Mouse (Mus musculus) neural tube, embryonic 12.5 days (tissue): ENCODE data around the gene Cenpp. TPM values are rescaled to one million over a fixed set of nuclear protein-coding genes. Genes with fewer than 3 reads are reported as not detected.
"Not testable (repeated sequence)": the region's sequence is repeated elsewhere in the genome, so short reads cannot be mapped to it uniquely, and the experiment has no call there.

Experiments used
- ATAC-seq: fragments of 200-750 bp; cut with Nextera tagmentation; 2 replicates; pipeline ENCODE4 v1.8.0; 2017; ENCODE audit warnings: low read depth, mild to moderate bottlenecking, moderate TSS enrichment, moderate library complexity; ENCODE audit not compliant: low FRiP score
- H3K27ac ChIP-seq: fragments of 300-500 bp; sonication (generic); 2 replicates; pipeline ENCODE4 v1.5.1; 2016
- H3K27me3 ChIP-seq: fragments of 300-500 bp; sonication (generic); replicated peaks from 2 replicates; pipeline ENCODE4 v1.6.1; 2016; ENCODE audit warnings: mild to moderate bottlenecking
- H3K36me3 ChIP-seq: fragments of 300-500 bp; sonication (generic); 2 replicates; pipeline ENCODE4 v1.6.1; 2016; ENCODE audit warnings: mild to moderate bottlenecking
- H3K4me1 ChIP-seq: fragments of 300-500 bp; sonication (generic); 2 replicates; pipeline ENCODE4 v1.6.1; 2016
- H3K4me2 ChIP-seq: fragments of 300-500 bp; sonication (generic); replicated peaks from 2 replicates; pipeline ENCODE4 v1.6.1; 2016; ENCODE audit warnings: mild to moderate bottlenecking
- H3K4me3 ChIP-seq: fragments of 300-500 bp; sonication (generic); 2 replicates; pipeline ENCODE4 v1.5.1; 2016
- H3K9ac ChIP-seq: fragments of 300-500 bp; sonication (generic); 2 replicates; pipeline ENCODE4 v1.6.1; 2016; ENCODE audit warnings: mild to moderate bottlenecking
- H3K9me3 ChIP-seq: fragments of 300-500 bp; sonication (generic); 2 replicates; pipeline ENCODE4 v1.6.1; 2016; ENCODE audit warnings: mild to moderate bottlenecking
- WGBS: fragments of 180-500 bp; shearing (Covaris S2); methylation state at CpG from one replicate; pipeline ENCODE4 v1.1.7; 2016; 5-methylcytosine and 5-hydroxymethylcytosine counted together
- polyA plus RNA-seq: library from polyadenylated mRNA; unstranded; fragments of >200 nt; fragmentation: Nextera tagmentation; extraction: Ambion mirVana; gene quantifications from 2 replicates; pipeline ENCODE4 v1.2.1, GENCODE M21; 2016

Cenpp gene
- polyA plus RNA-seq, 1 experiment from 2014 or later, result 18.3 TPM

DNA sequence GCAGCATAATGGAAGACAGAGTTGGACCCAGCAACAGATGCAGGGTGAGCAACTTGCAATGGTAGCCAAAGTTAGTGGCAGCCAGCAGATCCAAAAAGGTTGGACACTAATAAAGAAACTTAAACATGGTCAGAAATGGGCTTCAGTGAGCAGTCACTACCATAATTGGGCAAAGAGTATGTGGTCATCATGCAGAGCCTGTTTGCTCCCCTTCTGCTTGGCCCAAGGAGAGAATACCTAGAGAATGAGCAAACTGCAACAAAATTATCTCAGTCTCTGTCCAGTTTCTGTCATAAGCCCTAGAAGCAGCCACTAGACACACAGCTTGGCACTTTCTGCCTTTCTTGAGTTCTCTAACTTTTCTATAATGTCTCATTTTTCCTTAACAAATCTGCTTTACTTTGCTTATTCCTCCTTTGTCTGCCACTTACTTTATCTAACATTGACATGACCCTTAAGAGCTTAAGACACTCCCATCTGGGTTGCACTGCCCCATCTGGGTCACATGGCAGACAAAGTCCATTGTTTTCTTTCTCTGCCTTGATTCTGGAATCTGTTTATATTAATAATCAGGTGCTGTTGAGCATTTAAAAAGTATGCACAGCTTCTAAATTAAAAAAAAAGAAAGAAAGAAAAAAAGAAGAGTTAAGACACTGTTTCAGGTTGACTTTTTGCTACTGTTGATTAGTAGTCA lies 8.8 kb downstream of the Cenpp start:
- Histone ChIP-seq H3K36me3 (no peaks in the 10 kb centered on the region), H3K27ac (no peak overlapping the region), H3K4me1 (no peaks in the 10 kb centered on the region), H3K4me3 (no peak overlapping the region), H3K27me3 (no peaks in the 10 kb centered on the region), H3K4me2 (no peak overlapping the region), H3K9me3 (no peaks in the 10 kb centered on the region), H3K9ac (no peak overlapping the region)
- no peak for ATAC-seq

DNA sequence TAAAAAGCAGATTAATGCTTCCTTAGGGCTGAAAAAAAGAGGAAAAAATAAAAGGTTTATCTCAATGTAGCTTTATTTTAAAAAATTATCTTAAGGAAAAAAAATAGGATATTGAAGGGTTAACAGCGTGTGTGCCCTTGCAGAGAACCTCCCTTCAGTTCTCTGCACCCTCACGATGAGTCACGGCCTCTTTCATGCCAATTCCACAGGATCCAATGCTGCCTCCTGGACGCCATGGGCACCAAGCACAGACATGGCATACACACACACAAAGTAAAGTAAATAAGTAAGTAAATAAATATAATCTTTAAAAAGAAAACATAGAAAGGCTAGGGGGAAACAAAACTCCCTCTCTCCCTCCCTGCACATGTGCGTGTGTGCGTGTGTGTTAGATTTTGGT lies 9.9 kb downstream of the Cenpp start:
- H3K36me3 ChIP-seq, result no peaks in the 10 kb centered on the region
- no peaks in the 10 kb centered on the region for H3K4me1 ChIP-seq
- whole genome bisulfite sequencing, result 86% methylated on average over 6 of the region's 6 CpGs
- no peak overlapping the region for H3K27ac ChIP-seq
- no peak overlapping the region for H3K4me3 ChIP-seq
- ATAC-seq, result no peak
- H3K27me3 ChIP-seq, result no peaks in the 10 kb centered on the region
- no peaks in the 10 kb centered on the region for H3K9me3 ChIP-seq
- no peak overlapping the region for H3K9ac ChIP-seq
- no peak overlapping the region for H3K4me2 ChIP-seq

DNA sequence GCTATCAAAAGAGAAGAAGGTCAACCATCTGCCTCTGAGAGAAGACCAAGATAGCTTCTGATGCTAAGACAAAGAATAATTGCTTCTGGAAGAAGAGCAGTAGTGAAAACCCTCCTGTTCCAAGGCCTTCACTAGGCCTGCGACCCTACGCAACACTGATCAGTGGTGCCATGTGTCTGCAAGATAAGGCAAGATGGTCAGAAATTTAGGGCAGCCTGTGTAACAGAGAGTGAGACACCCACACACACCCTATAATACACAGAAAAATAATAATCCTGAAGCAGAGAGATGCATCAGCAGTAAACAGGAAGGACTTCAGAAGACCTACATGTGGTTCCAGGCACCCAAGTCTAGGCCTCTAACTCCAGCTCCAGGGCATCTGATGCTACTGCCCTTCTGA lies 12.6 kb downstream of the Cenpp start:
- no peak for ATAC-seq
- 100% methylated on average over 2 of the region's 2 CpGs for whole genome bisulfite sequencing
- H3K4me1 ChIP-seq, result no peaks in the 10 kb centered on the region
- no peak overlapping the region for H3K4me3 ChIP-seq
- H3K4me2 ChIP-seq, result no peak overlapping the region
- H3K9ac ChIP-seq, result no peak overlapping the region
- no peaks in the 10 kb centered on the region for H3K27me3 ChIP-seq
- H3K36me3 ChIP-seq, result no peaks in the 10 kb centered on the region
- H3K27ac ChIP-seq, result no peak overlapping the region
- H3K9me3 ChIP-seq, result no peaks in the 10 kb centered on the region

DNA sequence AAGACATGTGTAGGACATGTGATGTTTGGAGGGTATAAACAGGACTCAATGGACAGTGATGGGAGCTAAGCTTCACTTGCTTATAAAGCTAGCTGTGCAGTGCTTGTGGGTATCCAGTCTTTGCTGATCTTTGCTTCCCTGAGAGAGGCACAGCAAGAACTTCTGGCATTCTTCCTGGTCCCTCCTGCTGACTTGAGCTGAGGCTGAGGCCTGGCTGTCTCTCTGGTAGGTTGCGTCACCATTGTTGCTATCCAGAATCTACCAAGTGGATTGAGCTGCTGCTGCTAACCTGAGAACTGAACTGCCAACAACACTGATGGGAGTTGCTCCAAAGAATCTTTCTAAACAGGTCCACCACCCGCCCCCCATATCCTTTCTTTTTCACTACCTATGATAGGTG lies 23.5 kb downstream of the Cenpp start:
- Histone ChIP-seq H3K9ac (no peak overlapping the region), H3K27ac (no peak overlapping the region), H3K27me3 (no peaks in the 10 kb centered on the region), H3K4me3 (no peak overlapping the region), H3K9me3 (no peaks in the 10 kb centered on the region), H3K36me3 (no peaks in the 10 kb centered on the region), H3K4me1 (no peaks in the 10 kb centered on the region), H3K4me2 (no peak overlapping the region)
- ATAC-seq, result no peak
- 91% methylated on average over 2 of the region's 2 CpGs for WGBS

DNA sequence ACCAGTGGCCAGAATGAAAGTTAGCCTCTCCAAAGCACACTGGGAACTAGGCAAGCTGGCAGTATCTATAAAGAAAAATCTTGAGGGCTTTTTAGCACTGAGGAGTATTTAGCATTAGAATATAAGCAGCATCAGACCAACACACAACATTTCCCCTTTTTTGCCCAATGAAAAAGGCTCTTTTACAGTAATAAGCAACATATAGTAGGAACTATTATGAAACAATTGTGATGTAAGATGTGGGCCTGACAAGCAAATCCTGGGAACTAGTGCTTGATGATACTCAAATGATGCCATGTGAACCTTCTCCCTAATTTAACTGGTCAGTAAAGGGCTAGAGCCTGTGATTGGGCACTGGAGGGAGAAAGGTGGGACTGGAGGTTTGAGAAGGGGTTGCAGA lies 24.4 kb downstream of the Cenpp start:
- Histone ChIP-seq H3K4me2 (no peak overlapping the region), H3K4me3 (no peak overlapping the region), H3K27me3 (no peaks in the 10 kb centered on the region), H3K9me3 (no peaks in the 10 kb centered on the region), H3K27ac (no peak overlapping the region), H3K9ac (no peak overlapping the region), H3K4me1 (no peaks in the 10 kb centered on the region), H3K36me3 (no peaks in the 10 kb centered on the region)
- ATAC-seq, result no peak

DNA sequence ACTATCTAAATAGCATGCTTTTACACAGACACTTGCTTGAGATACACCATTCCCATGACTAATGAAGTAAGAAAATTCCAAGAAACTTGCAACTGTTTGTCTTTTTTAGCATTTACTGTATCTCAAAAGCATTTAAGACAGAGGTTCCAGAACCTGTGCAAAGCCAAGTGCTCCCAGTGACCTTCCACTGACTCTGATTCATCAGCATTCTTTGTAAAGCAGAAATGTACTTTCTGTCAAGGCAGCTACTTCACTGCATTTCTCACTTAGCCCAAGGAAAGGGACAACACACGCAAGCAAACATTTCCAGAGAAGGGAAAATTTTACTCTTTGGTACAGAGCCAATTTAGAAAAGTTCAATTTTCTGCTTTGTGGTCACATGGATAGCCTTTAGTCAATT lies 29.4 kb downstream of the Cenpp start:
- Histone ChIP-seq H3K9me3 (no peaks in the 10 kb centered on the region), H3K27me3 (no peaks in the 10 kb centered on the region), H3K4me3 (no peak overlapping the region), H3K4me2 (no peak overlapping the region), H3K4me1 (no peaks in the 10 kb centered on the region), H3K36me3 (no peaks in the 10 kb centered on the region), H3K27ac (no peak overlapping the region), H3K9ac (no peak overlapping the region)
- no peak for ATAC-seq
- 90% methylated on average over 1 of the region's 1 CpGs for WGBS

DNA sequence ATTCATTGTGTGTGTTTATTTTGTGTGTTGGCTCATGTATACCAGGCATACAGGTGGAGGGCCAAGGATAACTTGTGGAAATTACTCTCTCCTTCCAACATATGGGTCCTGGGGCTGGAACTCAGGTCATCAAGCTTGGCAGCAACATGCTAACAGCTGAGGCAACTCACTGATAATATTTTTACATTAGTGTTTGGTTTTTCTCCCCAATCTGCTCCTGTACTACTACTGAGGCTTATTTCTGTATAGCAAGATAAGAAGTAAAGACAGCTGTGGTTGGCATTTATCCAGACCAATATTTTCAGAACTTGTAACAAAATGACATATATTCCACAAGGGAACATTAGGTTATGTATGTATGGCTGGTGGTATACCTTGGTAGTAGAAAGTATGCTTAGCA lies 34.2 kb downstream of the Cenpp start:
- no peak overlapping the region for H3K4me2 ChIP-seq
- no peak overlapping the region for H3K4me3 ChIP-seq
- H3K4me1 ChIP-seq, result no peaks in the 10 kb centered on the region
- H3K36me3 ChIP-seq, result no peaks in the 10 kb centered on the region
- ATAC-seq, result no peak
- no peak overlapping the region for H3K27ac ChIP-seq
- H3K27me3 ChIP-seq, result no peaks in the 10 kb centered on the region
- no peak overlapping the region for H3K9ac ChIP-seq
- no peaks in the 10 kb centered on the region for H3K9me3 ChIP-seq

DNA sequence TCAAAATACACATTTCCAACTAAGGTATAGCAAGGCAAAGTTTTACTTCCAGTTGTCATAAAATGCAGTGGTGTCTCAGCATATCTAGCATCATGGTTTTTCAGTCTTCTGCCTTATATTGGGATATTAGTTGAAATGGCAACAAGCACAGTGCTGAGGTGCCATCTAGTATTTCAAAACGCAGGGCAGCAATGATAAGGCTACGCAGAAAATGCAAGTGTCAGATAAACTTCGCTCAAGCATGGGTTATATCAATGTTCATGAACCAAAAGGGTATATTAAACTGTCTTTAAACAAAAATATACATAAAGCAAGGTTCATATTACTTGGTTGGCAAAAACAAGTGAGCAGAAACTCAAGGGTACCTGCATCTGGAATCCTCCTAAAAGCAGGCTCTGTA lies 35.6 kb downstream of the Cenpp start:
- Histone ChIP-seq H3K4me2 (no peak overlapping the region), H3K27ac (no peak overlapping the region), H3K4me3 (no peak overlapping the region), H3K4me1 (no peaks in the 10 kb centered on the region), H3K36me3 (no peaks in the 10 kb centered on the region), H3K9ac (no peak overlapping the region), H3K9me3 (no peaks in the 10 kb centered on the region), H3K27me3 (no peaks in the 10 kb centered on the region)
- ATAC-seq, result no peak
- WGBS, result 91% methylated on average over 3 of the region's 3 CpGs

DNA sequence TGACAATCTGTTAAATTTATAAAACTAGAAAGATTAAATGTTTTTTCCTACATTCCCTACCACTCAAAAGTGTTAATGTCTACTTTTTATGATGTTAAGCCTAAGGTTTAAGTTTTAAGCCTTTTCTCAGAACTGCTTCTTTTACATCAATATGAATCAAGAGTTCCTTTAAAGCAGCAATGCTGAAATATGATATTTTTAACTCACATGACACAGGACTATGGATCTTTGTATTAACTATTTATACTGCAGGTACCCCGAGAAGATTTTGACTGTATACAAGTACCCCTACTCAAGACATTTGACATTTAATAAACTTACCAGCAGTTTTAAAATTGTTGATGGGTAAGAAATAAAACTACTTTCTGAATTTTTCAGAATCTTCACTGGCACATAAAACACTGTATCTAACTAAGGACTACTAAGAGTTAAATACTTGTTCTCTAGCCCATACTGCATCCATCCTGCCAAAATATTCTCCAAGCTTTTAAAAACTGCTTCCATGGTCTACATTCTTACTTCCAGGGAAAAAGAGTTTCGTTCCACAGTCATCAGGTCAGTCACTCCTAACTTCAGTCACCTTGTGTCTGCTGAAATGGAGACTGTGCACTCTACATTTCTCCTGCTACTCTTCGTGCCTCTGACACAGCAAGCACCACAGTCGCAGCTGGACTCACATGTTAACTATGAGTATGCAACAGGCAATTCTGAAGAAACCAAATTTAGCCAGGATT lies 43.8 kb downstream of the Cenpp start:
- Histone ChIP-seq H3K36me3 (no peaks in the 10 kb centered on the region), H3K9me3 (no peaks in the 10 kb centered on the region), H3K27me3 (no peaks in the 10 kb centered on the region), H3K4me2 (no peak overlapping the region), H3K27ac (no peak overlapping the region), H3K4me1 (no peaks in the 10 kb centered on the region), H3K4me3 (no peak overlapping the region), H3K9ac (no peak overlapping the region)
- no peak for ATAC-seq
- WGBS, result 80% methylated on average over 4 of the region's 4 CpGs

DNA sequence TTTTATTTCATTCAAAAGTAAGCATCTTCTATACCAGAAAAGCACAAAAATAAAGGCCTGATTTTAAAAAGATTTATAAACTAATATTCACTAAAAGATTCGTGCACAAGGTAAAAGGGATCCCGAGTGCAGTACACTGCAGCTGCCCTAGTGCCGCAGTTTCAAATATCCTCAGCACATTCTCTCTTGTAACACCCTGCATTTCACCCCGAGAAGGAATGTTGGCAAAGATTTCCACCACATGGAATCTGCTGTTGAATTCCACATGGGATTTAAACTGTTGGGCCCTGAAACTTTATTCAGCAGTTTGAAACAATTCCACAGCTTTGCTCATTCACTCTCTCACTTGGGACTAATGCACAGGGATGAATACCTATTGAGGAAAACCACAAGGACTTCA lies 44.9 kb downstream of the Cenpp start, which contains the start of gene Ogn:
Gene Ogn, plus strand, starts transcription at position 333 of the 400 bp plus-strand sequence.
- no peak within 1 kb of the TSS for H3K4me3 ChIP-seq
- no peak for ATAC-seq
- H3K9ac ChIP-seq, result no peak within 1 kb of the TSS
- no peaks in the 10 kb centered on the region for H3K36me3 ChIP-seq
- no peaks in the 10 kb centered on the region for H3K27me3 ChIP-seq
- H3K27ac ChIP-seq, result no peak within 1 kb of the TSS
- no peaks in the 10 kb centered on the region for H3K4me1 ChIP-seq
- H3K4me2 ChIP-seq, result no peak within 1 kb of the TSS
- 89% methylated on average over 4 of the region's 4 CpGs for WGBS
- H3K9me3 ChIP-seq, result no peaks in the 10 kb centered on the region

DNA sequence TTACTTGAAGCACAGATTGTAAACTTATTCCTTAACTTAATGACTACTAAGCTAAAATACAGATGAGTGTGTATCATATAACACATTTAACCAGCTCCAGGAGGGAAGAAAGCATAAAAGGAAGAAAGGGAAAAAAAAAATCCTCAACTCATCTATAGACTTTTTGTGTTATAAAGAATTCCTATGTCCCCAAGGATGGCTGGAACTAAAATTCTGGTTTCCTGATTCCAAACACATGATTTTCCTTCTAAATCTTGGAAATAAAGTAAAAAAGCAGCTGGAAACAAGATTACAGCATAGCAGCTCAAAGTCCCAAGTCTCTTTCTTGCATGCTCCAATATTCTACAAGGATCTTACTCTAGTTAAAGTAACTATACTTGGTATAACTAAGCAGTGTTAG lies 49.0 kb downstream of the Cenpp start:
- H3K4me2 ChIP-seq, result no peak overlapping the region
- ATAC-seq, result no peak
- no peak overlapping the region for H3K27ac ChIP-seq
- no peak overlapping the region for H3K9ac ChIP-seq
- no peaks in the 10 kb centered on the region for H3K36me3 ChIP-seq
- H3K27me3 ChIP-seq, result no peaks in the 10 kb centered on the region
- no peak overlapping the region for H3K4me3 ChIP-seq
- H3K4me1 ChIP-seq, result no peaks in the 10 kb centered on the region
- no peaks in the 10 kb centered on the region for H3K9me3 ChIP-seq

DNA sequence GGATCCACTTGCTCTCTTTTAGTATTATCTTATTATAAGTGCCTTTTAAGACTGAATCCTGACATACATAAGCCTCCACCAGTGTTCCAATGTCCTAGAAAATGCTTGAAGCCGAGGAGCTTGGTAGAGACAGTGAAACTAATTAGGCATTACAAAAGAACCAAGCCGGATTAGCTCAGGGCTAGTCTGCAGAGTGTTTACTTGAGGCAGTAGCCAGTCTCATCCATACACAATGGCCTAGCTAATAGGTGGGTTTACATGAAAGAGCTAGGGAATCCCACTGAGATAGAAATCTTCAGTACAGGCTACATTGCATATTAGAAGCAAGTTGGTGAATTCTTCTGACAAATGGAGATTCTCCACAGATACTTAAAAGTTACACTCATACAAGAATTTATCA lies 50.0 kb downstream of the Cenpp start:
- not testable (repeated sequence) for H3K36me3 ChIP-seq, ATAC-seq, H3K9ac ChIP-seq, H3K27me3 ChIP-seq, H3K27ac ChIP-seq, H3K4me1 ChIP-seq, H3K4me2 ChIP-seq, H3K9me3 ChIP-seq, H3K4me3 ChIP-seq
- 71% methylated on average over 2 of the region's 2 CpGs for WGBS

DNA sequence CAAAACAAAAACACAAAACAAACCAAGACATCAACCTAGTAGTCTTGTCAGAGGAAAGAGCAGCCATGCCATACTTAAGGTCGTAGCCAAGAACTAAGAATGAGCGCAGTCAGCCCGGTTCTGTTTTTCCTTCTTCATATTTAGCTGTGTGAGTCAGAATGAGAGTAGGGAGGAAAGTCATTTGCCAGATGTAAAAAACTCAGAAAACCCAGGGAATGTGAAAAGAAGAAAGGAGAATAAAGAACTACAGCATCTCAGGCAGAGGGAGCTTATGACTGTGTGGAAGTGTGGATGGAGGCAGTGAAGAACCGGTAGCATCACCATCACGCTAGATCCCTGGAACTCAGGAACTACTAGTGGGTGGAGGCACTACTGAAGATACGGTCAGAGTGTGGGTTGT lies 66.5 kb downstream of the Cenpp start:
- Histone ChIP-seq H3K4me1 (no peaks in the 10 kb centered on the region), H3K27ac (no peak overlapping the region), H3K4me3 (no peak overlapping the region), H3K36me3 (no peaks in the 10 kb centered on the region), H3K9ac (no peak overlapping the region), H3K27me3 (no peaks in the 10 kb centered on the region), H3K4me2 (no peak overlapping the region), H3K9me3 (no peaks in the 10 kb centered on the region)
- 97% methylated on average over 6 of the region's 6 CpGs for WGBS
- ATAC-seq, result no peak
